Mouse (Mus musculus) liver, adult 2 months (tissue): ENCODE results near the gene Shank1.

Experiments used
- CTCF ChIP-seq: fragments of 200-500 bp; IDR thresholded peaks from 2 replicates; pipeline ENCODE4 v1.5.1; 2011; ENCODE audit warnings: low read depth, low read length, control low read depth
- POLR2A ChIP-seq: fragments of 200-500 bp; IDR thresholded peaks from 2 replicates; pipeline ENCODE4 v1.6.1; 2011; ENCODE audit warnings: low read length, control low read depth; ENCODE audit not compliant: insufficient read depth; ENCODE audit errors: extremely low read depth

DNA sequence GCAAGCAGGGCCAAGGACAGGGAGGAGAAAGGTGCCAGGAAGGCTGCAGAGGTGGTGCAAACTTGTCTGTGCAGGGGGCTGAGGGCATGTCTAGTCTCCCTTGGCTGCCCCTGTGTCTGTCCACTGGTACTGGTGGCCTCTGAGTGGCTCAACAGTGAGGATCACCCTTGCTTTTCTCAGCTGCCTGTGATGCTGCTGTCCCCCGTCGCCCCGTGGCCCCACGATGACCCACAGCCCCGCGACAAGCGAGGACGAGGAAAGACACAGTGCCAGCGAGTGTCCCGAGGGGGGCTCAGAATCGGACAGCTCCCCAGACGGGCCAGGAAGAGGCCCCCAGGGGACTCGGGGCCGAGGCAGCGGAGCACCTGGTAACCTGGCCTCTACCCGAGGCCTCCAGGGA, 2.4 kb downstream of the Shank1 start:
- no peak for TF ChIP-seq POLR2A
- TF ChIP-seq CTCF: no peak
